Mouse (Mus musculus) ES-Bruce4 (cell line): ENCODE measurements around the gene Ahr.

ENCODE experiments used
- EP300 ChIP-seq: IDR thresholded peaks from 2 replicates; pipeline ENCODE4 v1.6.1; 2011; ENCODE audit warnings: low read depth, low read length; ENCODE audit not compliant: insufficient read depth
- POLR2A ChIP-seq: IDR thresholded peaks from one replicate; pipeline ENCODE4 v1.8.1; 2011; ENCODE audit warnings: low read length; ENCODE audit not compliant: insufficient read depth

- TF ChIP-seq POLR2A (no peak), EP300 (no peak)
Observed at GRCm38 (mm10) chr12:35562826-35563225, 28.0 kb upstream of the Ahr start.
